Mouse (Mus musculus) forebrain, embryonic 11.5 days (tissue): ENCODE results near the gene Cntrl. TPM values are rescaled to one million over a fixed set of nuclear protein-coding genes. Genes with fewer than 3 reads are reported as not detected.

Source experiments
- ATAC-seq: fragments of 200-750 bp; cut with Nextera tagmentation; replicated peaks from 2 replicates; pipeline ENCODE4 v1.8.0; 2017; ENCODE audit warnings: moderate TSS enrichment; ENCODE audit not compliant: low FRiP score
- DNase-seq: peaks from one replicate; pipeline ENCODE4 v3.0.0-alpha.2; 2017; ENCODE audit warnings: low spot score
- H3K27ac ChIP-seq: fragments of 300-500 bp; sonication (generic); 2 replicates; pipeline ENCODE4 v1.5.1; 2014; ENCODE audit warnings: low read depth, low read length
- H3K27me3 ChIP-seq: fragments of 300-500 bp; sonication (generic); 2 replicates; pipeline ENCODE4 v1.6.1; 2014; ENCODE audit warnings: mild to moderate bottlenecking, low read length, mixed read lengths; ENCODE audit not compliant: control insufficient read depth, insufficient read depth
- H3K36me3 ChIP-seq: fragments of 300-500 bp; sonication (generic); 2 replicates; pipeline ENCODE4 v1.6.1; 2014; ENCODE audit warnings: mild to moderate bottlenecking, low read length, moderate library complexity, mixed read lengths; ENCODE audit not compliant: control insufficient read depth, insufficient read depth
- H3K4me1 ChIP-seq: fragments of 300-500 bp; sonication (generic); replicated peaks from 2 replicates; pipeline ENCODE4 v1.6.1; 2014; ENCODE audit warnings: low read length, mixed read lengths; ENCODE audit not compliant: control insufficient read depth, insufficient read depth
- H3K4me2 ChIP-seq: fragments of 300-500 bp; sonication (generic); 2 replicates; pipeline ENCODE4 v1.6.1; 2014; ENCODE audit warnings: low read depth, mild to moderate bottlenecking, low read length, moderate library complexity, mixed read lengths; ENCODE audit not compliant: severe bottlenecking
- H3K4me3 ChIP-seq: fragments of 300-500 bp; sonication (generic); 2 replicates; pipeline ENCODE4 v1.5.1; 2014; ENCODE audit warnings: low read depth, low read length
- H3K9ac ChIP-seq: fragments of 300-500 bp; sonication (generic); 2 replicates; pipeline ENCODE4 v1.6.1; 2014; ENCODE audit warnings: low read length
- H3K9me3 ChIP-seq: fragments of 300-500 bp; sonication (generic); 2 replicates; pipeline ENCODE4 v1.6.1; 2016; ENCODE audit warnings: low read length, mixed read lengths; ENCODE audit not compliant: control insufficient read depth
- WGBS: fragments of 180-500 bp; shearing (Covaris S2); extraction: QIAGEN DNeasy Blood & Tissue Kit; methylation state at CpG from one replicate; pipeline ENCODE4 v1.1.7; 2014; 5-methylcytosine and 5-hydroxymethylcytosine counted together
- polyA plus RNA-seq: library from polyadenylated mRNA; unstranded; fragments of >200 nt; fragmentation: Nextera tagmentation; extraction: Ambion mirVana; gene quantifications from 2 replicates; pipeline ENCODE4 v1.2.1, GENCODE M21; 2014

Gene Cntrl
- polyA plus RNA-seq, 1 experiment from 2014 or later = 42.0 TPM

GRCm38 (mm10) chr2:35172246-35172645, 63.0 kb downstream of the Cntrl start:
- peaks cover 10% of the 10 kb centered on the region for H3K36me3 ChIP-seq
- no peak overlapping the region for H3K27ac ChIP-seq
- H3K9me3 ChIP-seq = no peaks in the 10 kb centered on the region
- ATAC-seq (no peak), DNase-seq (no peak)
- no peak overlapping the region for H3K4me2 ChIP-seq
- no peaks in the 10 kb centered on the region for H3K27me3 ChIP-seq
- no peak overlapping the region for H3K4me3 ChIP-seq
- H3K4me1 ChIP-seq = no peaks in the 10 kb centered on the region
- 85% methylated on average over 4 of the region's 4 CpGs for WGBS
- H3K9ac ChIP-seq = no peak overlapping the region

- Histone ChIP-seq H3K4me1 (no peaks in the 10 kb centered on the region), H3K27me3 (no peaks in the 10 kb centered on the region), H3K9ac (no peak overlapping the region), H3K4me3 (no peak overlapping the region), H3K9me3 (no peaks in the 10 kb centered on the region), H3K36me3 (peaks cover 10% of the 10 kb centered on the region), H3K4me2 (no peak overlapping the region), H3K27ac (no peak overlapping the region)
- no peak for ATAC-seq
- no peak for DNase-seq
- 91% methylated on average over 5 of the region's 5 CpGs for WGBS
Measured at GRCm38 (mm10) chr2:35173666-35174065, 64.4 kb downstream of the Cntrl start.

GRCm38 (mm10) chr2:35174100-35174499, 64.8 kb downstream of the Cntrl start:
- no peak overlapping the region for H3K27ac ChIP-seq
- H3K4me3 ChIP-seq = no peak overlapping the region
- H3K4me1 ChIP-seq = no peaks in the 10 kb centered on the region
- ATAC-seq (no peak), DNase-seq (no peak)
- H3K9ac ChIP-seq = no peak overlapping the region
- 67% methylated on average over 5 of the region's 5 CpGs for WGBS
- H3K36me3 ChIP-seq = peaks cover 10% of the 10 kb centered on the region
- no peaks in the 10 kb centered on the region for H3K9me3 ChIP-seq
- H3K27me3 ChIP-seq = no peaks in the 10 kb centered on the region
- H3K4me2 ChIP-seq = no peak overlapping the region

GRCm38 (mm10) chr2:35175281-35176065, 66.2 kb downstream of the Cntrl start:
- no peak overlapping the region for H3K9ac ChIP-seq
- no peak overlapping the region for H3K27ac ChIP-seq
- H3K9me3 ChIP-seq = no peaks in the 10 kb centered on the region
- H3K27me3 ChIP-seq = no peaks in the 10 kb centered on the region
- no peaks in the 10 kb centered on the region for H3K4me1 ChIP-seq
- H3K4me3 ChIP-seq = no peak overlapping the region
- no peak for DNase-seq
- 91% methylated on average over 12 of the region's 12 CpGs for WGBS
- no peak overlapping the region for H3K4me2 ChIP-seq
- peaks cover 8% of the 10 kb centered on the region for H3K36me3 ChIP-seq
- no peak for ATAC-seq

- H3K27me3 ChIP-seq = no peaks in the 10 kb centered on the region
- DNase-seq (no peak), ATAC-seq (no peak)
- WGBS = 90% methylated on average over 3 of the region's 3 CpGs
- no peak overlapping the region for H3K27ac ChIP-seq
- H3K4me2 ChIP-seq = no peak overlapping the region
- H3K9ac ChIP-seq = no peak overlapping the region
- no peaks in the 10 kb centered on the region for H3K9me3 ChIP-seq
- H3K4me3 ChIP-seq = no peak overlapping the region
- peaks cover 15% of the 10 kb centered on the region for H3K36me3 ChIP-seq
- H3K4me1 ChIP-seq = no peaks in the 10 kb centered on the region
Measured at GRCm38 (mm10) chr2:35178153-35178552, 68.9 kb downstream of the Cntrl start.

- no peak overlapping the region for H3K9ac ChIP-seq
- H3K4me2 ChIP-seq = no peak overlapping the region
- ATAC-seq (no peak), DNase-seq (no peak)
- no peaks in the 10 kb centered on the region for H3K4me1 ChIP-seq
- H3K27me3 ChIP-seq = no peaks in the 10 kb centered on the region
- H3K9me3 ChIP-seq = no peaks in the 10 kb centered on the region
- no peak overlapping the region for H3K27ac ChIP-seq
- no peak overlapping the region for H3K4me3 ChIP-seq
- WGBS = 88% methylated on average over 6 of the region's 6 CpGs
- peaks cover 13% of the 10 kb centered on the region for H3K36me3 ChIP-seq
Measured at GRCm38 (mm10) chr2:35183115-35183673, 73.9 kb downstream of the Cntrl start.

- no peak overlapping the region for H3K4me2 ChIP-seq
- no peaks in the 10 kb centered on the region for H3K27me3 ChIP-seq
- no peak overlapping the region for H3K27ac ChIP-seq
- H3K36me3 ChIP-seq = no peaks in the 10 kb centered on the region; the same call in 1 of the 2 replicates
- no peak for ATAC-seq
- no peak overlapping the region for H3K4me3 ChIP-seq
- H3K9me3 ChIP-seq = no peaks in the 10 kb centered on the region
- WGBS = 92% methylated on average over 5 of the region's 5 CpGs
- no peak for DNase-seq
- H3K4me1 ChIP-seq = no peaks in the 10 kb centered on the region
- no peak overlapping the region for H3K9ac ChIP-seq
Measured at GRCm38 (mm10) chr2:35188929-35189328, 79.6 kb downstream of the Cntrl start.

GRCm38 (mm10) chr2:35193976-35194375, 84.7 kb downstream of the Cntrl start:
- Histone ChIP-seq H3K4me1 (no peaks in the 10 kb centered on the region), H3K36me3 (no peaks in the 10 kb centered on the region; the same call in 1 of the 2 replicates), H3K9me3 (no peaks in the 10 kb centered on the region), H3K27ac (no peak overlapping the region), H3K27me3 (no peaks in the 10 kb centered on the region), H3K9ac (no peak overlapping the region), H3K4me2 (no peak overlapping the region), H3K4me3 (no peak overlapping the region)
- DNase-seq = no peak
- no peak for ATAC-seq
- WGBS = 75% methylated on average over 1 of the region's 1 CpGs
